Mouse (Mus musculus): ENCODE data around the gene Neil3.

Gene Neil3

DNA sequence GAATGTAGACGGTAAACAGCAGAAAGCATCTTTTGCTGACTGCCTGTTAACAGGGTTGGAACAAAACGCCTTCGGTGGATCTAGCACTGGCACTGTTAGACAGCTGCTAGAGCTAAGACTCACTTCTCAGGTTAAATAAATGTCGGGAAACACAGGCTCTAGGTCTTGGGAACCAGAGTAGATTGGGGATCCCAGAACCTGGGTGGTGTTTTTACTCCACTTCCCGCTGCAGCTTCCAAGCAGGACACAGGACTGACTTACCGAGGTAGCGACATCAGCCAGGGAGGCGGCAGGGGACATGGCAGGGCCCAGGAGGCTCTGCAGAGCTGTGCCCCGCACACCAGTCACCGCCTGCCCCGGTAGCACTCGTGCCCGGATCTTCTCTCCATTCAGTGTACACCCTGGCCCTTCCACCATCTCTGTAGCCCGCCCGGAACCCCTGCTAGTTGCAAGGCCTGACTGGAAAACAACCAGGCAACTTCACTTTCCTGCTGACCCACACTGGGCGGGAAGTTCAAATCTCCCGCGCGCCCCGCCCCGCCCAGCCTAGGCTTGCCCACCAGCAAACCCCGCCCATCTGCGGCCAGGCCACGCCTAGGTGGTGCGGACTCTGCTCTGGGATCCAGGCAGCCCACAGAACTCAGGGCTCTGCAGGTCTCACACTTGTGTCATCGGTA, at the start of gene Neil3:
Neil3 (minus strand) TSS at position 571 of the 677 bp plus-strand sequence.
- peak; percentile 83 for DNase-seq (ENCODE audit: low read depth, low spot score)

DNA sequence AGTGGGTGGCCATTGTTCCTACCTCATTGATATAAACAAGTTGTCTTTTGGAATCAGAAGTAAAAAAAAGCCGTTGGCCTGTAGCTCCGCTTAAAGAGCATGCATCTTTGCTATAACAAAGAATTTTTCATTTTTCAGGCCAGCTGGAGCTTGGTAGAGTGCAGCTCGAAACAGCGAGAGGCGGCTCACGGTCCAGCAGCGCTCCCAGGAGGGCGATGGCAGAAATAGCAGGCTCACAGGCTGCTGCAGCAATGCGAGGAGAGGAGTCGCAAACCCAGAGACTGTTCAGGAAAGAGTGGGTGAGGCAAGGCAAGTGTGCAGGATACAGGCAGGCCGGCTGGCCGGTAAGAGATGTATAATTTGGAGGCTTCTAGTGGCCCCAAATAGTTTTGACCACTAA, 42.0 kb upstream of the Neil3 start:
- DNase-seq (ENCODE audit: low read depth, low spot score): peak; percentile 54

DNA sequence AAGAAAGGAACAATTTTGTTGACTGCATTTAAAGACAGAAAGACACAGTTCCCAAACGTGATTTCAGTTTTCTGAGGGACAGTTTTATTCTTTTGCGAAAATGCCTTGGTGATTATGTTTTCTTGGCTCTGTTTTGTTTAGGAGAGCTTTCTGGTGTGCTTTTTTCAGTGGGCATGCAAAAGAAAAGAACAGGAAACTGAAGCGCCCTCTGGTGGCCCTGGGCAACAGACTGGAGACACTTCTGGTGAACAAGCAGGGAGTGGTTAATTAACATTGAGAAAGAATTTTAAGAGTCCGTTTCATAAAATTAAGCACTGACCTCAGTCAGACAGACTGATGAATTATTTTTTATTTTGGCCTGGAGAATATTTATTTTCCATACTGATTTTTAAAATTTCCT, 25.1 kb upstream of the Neil3 start:
- peak; percentile 64 for DNase-seq (ENCODE audit: low read depth, low spot score)

DNA sequence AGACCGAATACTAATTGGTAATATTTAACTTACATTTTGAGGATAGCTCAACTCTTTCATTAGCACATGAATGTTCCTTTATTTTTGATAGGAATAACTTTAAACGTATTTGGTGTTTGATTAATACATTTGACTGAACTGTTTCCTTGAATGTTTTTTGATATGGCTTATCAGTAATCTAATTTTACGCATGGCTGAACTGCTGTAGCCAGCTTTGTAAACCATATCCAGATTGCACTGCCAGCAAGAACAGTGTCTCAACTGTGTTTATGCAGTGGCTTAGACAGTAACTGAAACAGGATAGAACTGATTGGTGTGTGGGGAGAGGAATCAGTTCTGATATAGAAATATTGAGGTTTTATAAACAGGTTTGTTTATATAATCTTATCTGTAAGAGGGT, 22.6 kb upstream of the Neil3 start:
- DNase-seq (ENCODE audit: low read depth, low spot score): no peak

DNA sequence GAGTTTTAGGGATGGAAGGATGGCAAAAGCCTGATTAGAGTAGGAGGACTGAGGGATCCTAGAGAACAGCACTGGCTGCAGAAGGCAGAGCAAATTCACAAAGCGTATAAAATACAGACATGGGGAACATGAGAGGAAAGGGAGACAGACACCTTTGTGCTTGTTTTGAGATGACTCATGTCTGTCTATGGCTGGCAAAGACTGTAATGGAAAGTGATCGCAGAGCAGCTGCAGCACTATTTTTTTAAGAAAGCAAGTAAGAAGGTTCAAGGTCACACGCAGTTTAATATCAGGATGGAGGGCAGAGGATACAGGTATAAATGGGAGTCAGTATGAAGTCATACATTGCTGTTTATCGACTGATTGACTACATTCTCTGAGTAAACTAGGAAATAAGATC, 8.2 kb downstream of the Neil3 start:
- no peak for DNase-seq (ENCODE audit: low read depth, low spot score)

DNA sequence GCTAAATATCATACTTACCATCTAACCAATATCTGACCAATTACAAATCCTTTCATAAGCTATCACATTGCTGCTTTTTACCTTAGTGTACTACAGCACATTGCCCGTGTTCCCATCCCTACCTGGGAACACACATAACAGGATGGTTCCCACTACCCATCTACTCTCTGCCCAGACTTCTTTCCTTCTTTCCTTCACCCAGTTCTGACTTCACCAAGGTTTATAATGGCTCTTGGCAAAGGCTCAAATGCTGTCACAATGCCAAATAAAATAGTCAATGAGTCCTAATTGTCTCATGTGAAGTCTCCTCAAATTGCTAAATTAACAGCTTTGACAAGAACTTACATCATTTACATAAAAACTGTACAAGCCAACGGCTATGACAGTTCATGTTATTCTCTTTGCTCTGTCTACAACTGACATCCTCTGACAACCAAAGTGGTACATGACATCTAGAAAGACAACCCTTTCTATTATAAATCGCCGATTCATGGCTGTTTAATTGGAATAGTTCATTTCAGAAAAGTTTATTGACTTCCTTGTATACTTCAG, 9.9 kb downstream of the Neil3 start:
- DNase-seq (ENCODE audit: low read depth, low spot score): no peak

DNA sequence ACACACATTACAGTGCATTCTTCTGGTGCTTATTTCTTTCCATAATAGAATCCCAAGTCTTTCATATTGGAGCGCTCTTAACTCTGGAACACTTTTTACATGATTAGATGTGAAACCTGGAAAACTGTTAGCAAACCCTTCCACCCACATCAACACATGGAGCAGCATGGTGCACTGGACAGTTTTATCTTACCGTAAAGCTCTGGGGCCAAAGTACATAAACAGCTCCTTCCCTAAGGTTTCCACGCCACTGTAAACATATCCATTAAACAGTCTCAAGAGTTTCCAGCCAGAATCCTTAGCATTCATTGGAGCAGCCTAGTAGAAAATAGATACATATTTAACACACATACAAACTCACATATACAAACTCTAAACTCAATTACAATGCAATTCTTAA, 15.4 kb downstream of the Neil3 start:
- DNase-seq (ENCODE audit: low read depth, low spot score): no peak

DNA sequence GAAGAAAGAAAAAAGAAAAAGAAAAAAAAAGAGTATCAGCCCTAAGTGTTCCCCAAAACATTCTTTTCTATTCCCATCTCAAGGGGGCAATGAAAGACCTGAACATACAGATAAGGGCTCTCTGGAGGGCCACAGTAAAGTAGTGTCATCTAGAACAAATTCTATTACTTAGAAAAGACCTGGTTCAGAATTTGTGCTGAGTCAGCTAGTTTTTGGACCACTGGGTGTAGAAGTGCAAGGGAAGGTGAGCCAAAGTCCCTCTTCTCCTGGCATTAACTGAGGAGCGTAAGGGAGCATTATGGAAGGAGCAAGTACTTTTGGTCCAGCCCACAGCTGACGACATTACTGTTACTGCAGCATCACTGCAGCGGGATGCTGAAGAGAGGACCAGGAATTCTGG, 19.7 kb downstream of the Neil3 start:
- DNase-seq (ENCODE audit: low read depth, low spot score): no peak

DNA sequence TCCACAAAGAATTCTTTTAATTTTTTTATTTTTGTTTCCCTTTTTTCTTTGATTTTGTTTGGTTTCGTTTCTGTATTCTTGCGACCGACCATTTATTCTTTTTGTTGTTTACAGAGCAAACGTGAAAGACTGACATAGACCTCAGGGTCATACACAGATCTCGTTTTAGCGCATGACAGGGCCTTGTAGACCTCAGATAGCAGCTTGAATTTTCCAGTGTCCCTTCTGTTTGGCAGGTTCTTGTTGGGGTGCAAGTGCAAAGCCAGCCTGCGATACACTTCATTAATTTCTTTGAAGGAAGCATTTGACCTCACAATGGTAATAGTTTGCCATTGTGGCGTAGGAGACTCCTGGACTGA, 24.6 kb downstream of the Neil3 start:
- no peak for DNase-seq (ENCODE audit: low read depth, low spot score)

DNA sequence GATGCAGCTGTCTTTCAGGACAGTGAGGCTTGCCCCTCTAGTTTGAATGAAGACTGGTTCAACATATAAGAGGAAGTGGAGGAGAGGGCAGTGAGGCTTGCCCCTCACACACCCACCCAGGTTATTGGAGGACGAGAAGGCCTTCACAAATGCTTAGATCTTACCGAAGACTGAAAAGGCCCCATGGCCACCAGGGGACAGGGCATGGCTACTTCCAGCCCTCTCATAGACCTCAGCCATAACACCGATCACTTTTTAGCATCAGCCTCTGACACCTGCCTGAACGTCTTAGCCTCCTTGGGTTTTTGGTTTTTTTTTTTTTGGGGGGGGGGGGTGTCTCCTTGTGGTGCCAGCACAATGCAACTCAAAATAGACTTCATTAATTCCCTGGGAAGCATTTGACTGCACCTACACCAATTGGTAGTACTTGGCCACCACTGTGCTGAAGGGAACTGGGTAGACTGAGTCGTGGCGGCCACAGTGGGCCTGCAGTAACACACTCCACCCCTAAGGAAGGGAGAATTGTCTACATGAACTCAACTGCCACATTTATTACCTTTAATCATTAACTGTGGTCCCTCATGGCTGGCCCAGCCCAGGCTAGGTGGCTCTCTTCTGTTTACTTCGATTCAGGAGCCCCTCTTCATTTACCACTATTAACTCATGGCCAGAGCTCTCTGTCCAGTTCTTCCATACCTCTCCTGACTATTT, 25.1 kb downstream of the Neil3 start:
- DNase-seq (ENCODE audit: low read depth, low spot score): no peak

DNA sequence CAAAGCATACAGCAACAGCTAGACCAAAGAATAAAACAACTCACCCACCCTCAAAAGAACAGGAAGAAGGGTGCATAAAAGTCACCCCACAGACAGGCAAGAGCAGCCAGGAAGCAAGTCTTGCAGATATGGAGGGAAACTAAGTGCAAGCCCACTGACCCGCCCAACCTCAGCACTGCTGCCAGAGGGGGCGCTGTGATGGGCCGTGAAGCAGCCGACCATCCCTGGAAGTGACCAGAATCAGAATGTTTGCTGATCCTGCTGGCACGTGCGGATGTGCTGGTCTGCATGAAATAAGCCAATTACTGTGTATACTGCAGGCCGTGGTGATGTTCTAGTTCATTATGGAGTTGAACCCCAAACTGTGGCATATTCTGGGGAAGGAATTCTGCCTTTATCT, 26.6 kb downstream of the Neil3 start:
- peak; percentile 38 for DNase-seq (ENCODE audit: low read depth, low spot score)

DNA sequence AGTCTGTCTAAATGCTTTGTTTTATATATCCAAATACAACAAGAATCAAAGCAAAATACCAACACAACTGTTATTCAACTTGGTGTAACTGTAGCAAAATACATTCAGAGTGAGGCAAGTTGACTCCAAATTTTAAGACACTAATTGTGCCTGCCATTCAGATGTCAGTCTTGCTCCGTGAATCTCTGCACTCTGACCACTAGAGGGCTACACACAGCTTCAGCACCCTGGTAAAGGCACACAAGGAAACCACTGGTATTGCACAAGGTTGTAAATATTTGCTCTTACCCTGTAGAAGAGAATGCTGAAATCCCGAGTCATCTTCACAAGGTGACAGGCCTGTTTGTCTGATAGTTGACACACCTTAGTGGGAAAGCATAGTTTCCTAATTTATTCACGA, 31.8 kb downstream of the Neil3 start:
- peak; percentile 84 for DNase-seq (ENCODE audit: low read depth, low spot score)

DNA sequence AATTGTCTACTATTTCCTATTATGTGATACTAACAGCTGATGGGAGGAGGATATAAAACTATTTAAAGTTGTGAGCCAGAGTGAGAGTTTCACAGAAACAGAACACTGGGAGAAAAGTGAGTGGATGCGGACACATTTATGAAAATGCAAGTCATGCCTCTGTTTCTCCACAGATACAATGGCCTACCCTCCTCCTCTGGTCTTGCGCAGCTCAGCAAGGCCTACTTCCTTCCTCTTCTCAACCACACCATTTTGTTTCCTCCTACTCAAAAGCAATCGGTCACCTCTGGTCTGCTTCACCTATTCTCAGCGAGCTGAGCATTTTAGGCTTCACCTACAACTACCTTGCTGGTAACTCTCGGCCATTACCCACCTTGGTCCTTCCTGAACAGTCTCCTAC, 34.0 kb downstream of the Neil3 start:
- no peak for DNase-seq (ENCODE audit: low read depth, low spot score)

DNA sequence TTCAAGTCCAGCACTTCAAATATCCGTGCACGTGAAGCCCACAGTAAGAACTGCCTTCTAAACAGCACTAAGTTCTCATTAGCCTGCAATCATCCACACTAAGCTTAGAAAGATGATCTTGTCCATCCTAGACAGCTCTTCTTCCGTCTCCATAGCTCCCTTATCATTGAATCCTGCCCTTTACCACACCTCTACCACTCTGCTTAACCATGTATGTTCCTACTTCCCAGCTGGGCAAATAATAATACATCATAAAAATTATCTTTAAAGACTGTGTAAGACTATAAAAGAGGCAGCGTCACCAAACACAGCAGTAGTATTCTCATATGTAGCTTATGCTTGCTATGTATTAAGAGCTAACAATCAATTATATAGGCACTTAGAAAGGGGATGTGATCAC, 35.2 kb downstream of the Neil3 start:
- no peak for DNase-seq (ENCODE audit: low read depth, low spot score)

DNA sequence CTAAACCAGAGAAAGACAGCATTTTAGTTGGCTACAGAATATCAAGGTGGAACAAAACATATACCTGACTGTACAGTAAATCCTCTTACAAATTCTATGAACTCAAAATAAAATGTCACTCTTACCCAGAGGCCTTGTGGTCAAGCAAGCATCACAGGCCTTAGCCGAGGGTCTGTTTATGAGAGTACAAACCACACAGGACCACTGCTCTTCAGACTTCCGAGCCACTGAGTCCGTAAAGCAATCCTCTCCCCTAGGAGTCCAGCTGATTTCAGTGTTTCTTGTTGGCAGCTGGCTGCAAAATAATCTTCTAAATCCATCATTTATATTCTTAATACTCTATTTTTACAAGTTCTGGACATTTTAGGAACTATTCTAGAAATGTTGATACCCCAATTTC, 38.0 kb downstream of the Neil3 start:
- no peak for DNase-seq (ENCODE audit: low read depth, low spot score)

DNA sequence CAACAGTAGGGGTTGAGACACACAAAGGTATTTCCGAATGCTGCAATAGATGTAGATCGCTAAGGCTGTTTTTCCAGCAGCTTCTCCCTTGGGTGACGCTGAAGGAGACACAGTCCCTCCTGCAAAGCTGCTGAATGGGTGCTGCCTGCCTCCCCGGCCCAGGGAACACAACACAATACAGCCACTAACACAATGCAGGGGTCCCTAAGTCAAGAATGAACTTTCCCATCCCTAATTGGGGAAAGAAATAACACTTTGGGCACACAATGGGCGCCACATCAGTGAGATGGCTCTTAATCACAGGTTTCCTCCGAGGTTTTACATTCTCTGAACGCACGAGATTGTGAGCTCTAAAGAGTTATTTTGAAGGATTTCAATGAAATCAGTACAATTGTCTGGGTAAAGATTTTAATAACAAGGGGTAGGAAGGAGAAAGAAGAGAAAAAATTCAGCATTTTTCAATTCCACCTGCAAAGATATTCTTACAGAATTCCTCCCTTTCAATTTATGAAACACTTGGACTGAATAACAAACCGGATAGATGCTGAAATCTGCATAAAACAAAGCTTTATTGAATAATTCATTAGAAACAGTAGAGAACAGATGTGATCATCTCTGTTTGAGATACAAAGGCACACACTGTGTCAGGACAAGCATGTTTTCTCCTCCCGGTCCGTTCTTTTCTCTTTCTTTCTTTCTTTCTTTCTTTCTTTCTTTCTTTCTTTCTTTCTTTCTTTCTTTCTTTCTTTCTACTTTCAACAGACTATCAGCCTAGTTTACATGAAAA, 38.6 kb downstream of the Neil3 start:
- no peak for DNase-seq (ENCODE audit: low read depth, low spot score)

DNA sequence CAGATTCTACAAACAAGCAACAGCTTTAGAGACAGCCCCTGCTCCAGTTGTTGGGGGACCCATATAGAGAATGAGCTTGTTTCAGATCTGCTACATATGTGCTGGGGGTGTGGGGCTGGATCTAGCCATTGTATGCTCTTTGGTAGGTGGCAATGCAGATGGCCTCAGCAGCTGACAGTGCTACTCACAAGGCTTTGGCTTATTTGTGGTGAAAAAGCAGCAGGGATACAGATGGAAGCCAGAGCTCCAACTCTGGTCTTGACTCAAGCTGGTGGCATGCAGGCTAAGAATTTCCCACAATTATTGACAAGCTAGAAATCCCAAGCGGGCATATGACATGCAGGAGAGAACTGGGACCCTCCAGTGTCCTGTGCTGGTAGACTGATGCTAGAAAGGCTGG, 40.8 kb downstream of the Neil3 start:
- no peak for DNase-seq (ENCODE audit: low read depth, low spot score)

DNA sequence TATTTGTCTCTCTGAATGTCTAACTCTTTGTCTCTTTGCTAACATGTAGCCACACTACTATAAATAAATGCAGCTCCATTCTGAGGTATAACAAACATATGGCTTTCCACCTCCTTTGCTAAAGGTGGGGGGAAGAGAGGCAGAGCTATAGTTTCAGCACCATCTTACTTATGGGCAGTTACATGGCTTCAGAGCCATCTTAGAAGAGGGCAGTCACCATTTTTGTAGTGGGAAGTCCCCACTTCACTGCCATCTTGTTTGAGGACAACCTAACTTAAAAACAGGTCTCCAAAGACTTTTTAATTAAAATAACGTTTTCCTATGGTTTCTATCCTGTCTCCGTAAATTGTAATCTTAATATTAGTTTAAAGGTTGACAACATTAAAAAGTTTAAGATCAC, 47.1 kb downstream of the Neil3 start:
- peak; percentile 34 for DNase-seq (ENCODE audit: low read depth, low spot score)

DNA sequence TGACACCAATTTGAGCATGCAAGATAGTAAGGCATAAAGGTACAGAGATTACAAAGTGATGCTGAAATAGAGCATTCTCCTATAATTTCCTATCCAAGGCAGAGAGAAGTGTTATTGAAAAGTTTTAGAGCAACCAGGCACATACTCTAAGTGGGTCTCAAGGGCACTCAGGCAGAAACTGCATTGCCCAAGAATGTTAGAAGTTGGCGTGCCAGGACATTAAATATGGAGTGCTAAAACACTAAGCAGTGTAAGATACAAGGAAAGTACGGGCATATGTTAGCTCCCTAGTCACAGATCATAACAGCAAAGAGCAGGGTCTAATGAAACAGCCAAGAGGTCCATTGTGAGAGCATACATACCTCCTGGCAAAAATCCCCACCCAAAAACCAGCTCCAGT, 65.3 kb downstream of the Neil3 start:
- no peak for DNase-seq (ENCODE audit: low read depth, low spot score)

DNA sequence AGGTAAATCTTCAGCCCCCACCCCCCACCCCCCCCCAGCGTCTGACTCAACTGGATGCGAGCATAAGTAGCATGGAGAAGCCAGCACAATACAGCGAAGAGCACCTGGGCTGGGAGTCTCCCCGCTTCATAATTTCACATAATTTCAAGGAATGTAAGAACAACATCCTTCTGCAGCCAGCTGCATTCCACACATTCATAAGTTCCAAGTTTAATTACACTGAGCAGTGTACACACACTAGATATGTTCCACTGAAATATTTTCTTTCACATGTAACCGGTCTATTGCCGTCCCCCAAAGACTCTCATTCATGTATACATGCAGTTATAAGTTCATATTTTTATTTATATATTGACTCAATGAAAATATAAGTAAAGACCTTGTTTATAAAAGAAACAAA, 72.6 kb downstream of the Neil3 start:
- no peak for DNase-seq (ENCODE audit: low read depth, low spot score)

DNA sequence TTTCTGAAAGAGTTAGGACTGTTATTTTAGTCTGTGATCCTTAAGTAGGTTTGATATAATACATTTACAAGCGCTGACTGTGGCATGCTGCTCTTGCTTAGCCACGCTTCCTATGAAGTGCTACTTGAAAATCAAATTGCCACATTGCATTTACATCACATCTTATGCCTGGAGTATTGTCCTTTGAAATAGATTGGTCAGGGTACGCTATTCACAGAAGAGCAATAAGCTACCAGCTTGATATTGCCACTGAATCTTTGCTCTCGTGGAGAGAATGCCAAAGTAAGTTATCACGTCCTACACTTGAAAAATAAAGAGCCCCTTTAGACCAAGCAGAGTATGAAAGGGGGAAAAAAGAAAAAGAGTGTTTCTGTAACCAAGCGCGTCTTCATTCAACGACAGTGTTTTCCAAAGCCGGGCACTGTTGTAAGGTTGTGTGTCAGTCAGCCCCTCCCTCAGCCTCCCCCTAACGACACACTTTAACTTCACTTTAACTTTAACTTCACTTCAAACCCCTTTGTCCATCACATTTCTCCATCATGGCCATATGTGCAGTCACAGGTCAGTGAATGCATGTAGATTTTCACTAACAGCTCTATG, 76.3 kb downstream of the Neil3 start:
- DNase-seq (ENCODE audit: low read depth, low spot score): no peak

DNA sequence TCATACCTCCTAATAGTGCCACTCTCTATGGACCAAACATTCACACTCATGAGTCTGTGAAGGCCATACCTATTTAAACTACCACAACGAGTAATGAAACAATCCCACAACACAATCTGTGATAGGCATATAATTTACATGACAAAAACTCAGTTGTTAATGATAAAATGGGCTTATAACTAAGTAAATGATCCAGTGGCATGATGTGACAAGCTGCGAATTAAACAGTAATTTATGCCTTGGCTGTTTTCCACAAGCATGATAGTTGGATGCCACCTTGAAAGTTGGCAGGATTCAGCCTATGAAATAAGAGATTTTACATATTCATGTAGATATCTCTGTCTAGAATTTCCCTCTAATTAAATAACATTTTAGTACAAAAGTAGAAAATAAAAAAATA, 99.3 kb downstream of the Neil3 start:
- DNase-seq (ENCODE audit: low read depth, low spot score): no peak

Measured in ES-CJ7 (cell line).